Mouse (Mus musculus) left cerebral cortex, adult 6 months (tissue): ENCODE measurements around the gene Pop4. TPM values are rescaled to one million over a fixed set of nuclear protein-coding genes. Genes with fewer than 3 reads are reported as not detected.

ENCODE experiments used
- long read RNA-seq, 2 experiments: library from polyadenylated mRNA; unstranded; transcript quantifications; one replicate each; pipeline ENCODE4 v2.0.0; 2019 to 2020
- polyA plus RNA-seq: library from polyadenylated mRNA; unstranded; fragments of <200 nt; fragmentation: Nextera tagmentation; gene quantifications from 2 replicates; pipeline ENCODE4 v1.2.3, GENCODE M21; 2021

The Pop4 gene
- 20.6 and 21.4 TPM in 2 replicates for polyA plus RNA-seq
- long read RNA-seq, experiment 1, transcript Pop4-201 (7 exons, 2,113 nt) = major isoform, 57 of 69 reads
- long read RNA-seq, experiment 1, partial matches to known transcripts = 1 of 69 reads
- long read RNA-seq, experiment 1, other reads (novel, unspliced or antisense) = 11 of 69 reads
- long read RNA-seq, experiment 2, transcript Pop4-201 (7 exons, 2,113 nt) = major isoform, 35 of 44 reads
- long read RNA-seq, experiment 2, partial matches to known transcripts = 6 of 44 reads
- long read RNA-seq, experiment 2, other reads (novel, unspliced or antisense) = 3 of 44 reads

GRCm38 (mm10) chr7:38270703-38271510, at the start of gene Pop4:
TSS of gene Pop4 (minus strand) at chr7:38271423.

DNA sequence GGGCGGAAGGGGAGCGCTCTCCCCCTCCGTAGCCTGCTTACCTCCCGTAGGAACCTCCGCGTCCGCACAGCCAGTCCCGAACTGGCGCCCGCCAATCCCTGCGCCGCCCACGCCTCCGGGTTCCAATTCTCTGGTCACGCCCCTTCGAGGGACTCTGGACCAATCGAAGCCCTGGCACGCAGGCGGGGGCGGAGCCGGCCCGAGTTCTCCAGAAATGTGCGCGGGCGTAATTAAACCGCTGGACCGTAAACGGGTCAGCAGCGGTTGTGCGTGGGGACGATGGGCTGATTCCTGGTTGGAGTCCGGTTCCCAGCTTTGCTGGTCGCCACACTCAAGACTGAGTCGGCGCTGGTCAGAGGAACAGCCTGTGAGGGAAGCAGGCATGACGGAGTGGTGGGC, 43.3 kb downstream of the Pop4 start, which contains the start of gene Plekhf1:
TSS of gene Plekhf1 (minus strand) at position 117 of the 399 bp plus-strand sequence.

Other genes starting within 250 kb of the Pop4 start
- 20.7 and 27.7 TPM in 2 replicates for gene Uri1, start 247.9 kb downstream of the Pop4 start, polyA plus RNA-seq
- 20.1 and 23.7 TPM in 2 replicates for gene Ccne1, start 163.9 kb downstream of the Pop4 start, polyA plus RNA-seq
- gene 1600014C10Rik, start 88.2 kb downstream of the Pop4 start, polyA plus RNA-seq = 15.7 and 22.0 TPM in 2 replicates
- gene Plekhf1, start 43.4 kb downstream of the Pop4 start, polyA plus RNA-seq = 1.2 and 1.4 TPM in 2 replicates